Mouse (Mus musculus) testis, adult 2 months (tissue): ENCODE results near the gene Ldhd.

ENCODE experiments used
- CTCF ChIP-seq: fragments of 200-500 bp; IDR thresholded peaks from 2 replicates; pipeline ENCODE4 v1.5.1; 2012; ENCODE audit warnings: low read depth, mild to moderate bottlenecking, inconsistent platforms, low read length, moderate library complexity; ENCODE audit not compliant: control insufficient read depth, insufficient read depth, insufficient replicate concordance
- POLR2A ChIP-seq: fragments of 200-500 bp; IDR thresholded peaks from 2 replicates; pipeline ENCODE4 v1.6.1; 2012; ENCODE audit warnings: low read depth, mild to moderate bottlenecking, inconsistent platforms, low read length, moderate library complexity; ENCODE audit not compliant: control insufficient read depth

GRCm38 (mm10) chr8:111592390-111592910, 37.7 kb downstream of the Ldhd start:
- TF ChIP-seq CTCF, result no peak
- TF ChIP-seq POLR2A, result no peak
